Mouse (Mus musculus): ENCODE results near the gene Crebrf. TPM values are rescaled to one million over a fixed set of nuclear protein-coding genes. Genes with fewer than 3 reads are reported as not detected.

Gene Crebrf
- 23.9 TPM for polyA plus RNA-seq (2021)

- H3K27me3 ChIP-seq: no peaks in the 10 kb centered on the region
- ATAC-seq (peak; percentile 80), DNase-seq (ENCODE audit: low read depth, low spot score) (peak; percentile 75)
- CTCF ChIA-PET: no interaction called here
- in situ Hi-C loops (cut with MboI; ENCODE audit: low pct_unique_long_range_greater_than_20kb): no loop called here
- POLR2A ChIA-PET: interaction anchor here (1.0 kb wide), 2 partner anchors 38 to 210 kb away, joined by 3 read pairs; no protein-coding TSS in a partner anchor
- TF ChIP-seq CTCF (IDR thresholded peaks at IDR 0.05): no peak
Observed at GRCm38 (mm10) chr17:26715271-26715758, at the start of gene Crebrf. TSS of gene Crebrf (plus strand) at chr17:26715650.

GRCm38 (mm10) chr17:26671268-26671667 lies 44.2 kb upstream of the Crebrf start:
- ChIA-PET CTCF (no interaction called here), POLR2A (no interaction called here)
- no peaks in the 10 kb centered on the region for H3K27me3 ChIP-seq
- no peak for TF ChIP-seq CTCF (IDR thresholded peaks at IDR 0.05)
- DNase-seq (ENCODE audit: low read depth, low spot score): no peak
- ATAC-seq: no peak
- in situ Hi-C loops (cut with MboI; ENCODE audit: low pct_unique_long_range_greater_than_20kb): no loop called here

GRCm38 (mm10) chr17:26675845-26676244 lies 39.6 kb upstream of the Crebrf start:
- DNase-seq (ENCODE audit: low read depth, low spot score) (no peak), ATAC-seq (no peak)
- ChIA-PET CTCF (no interaction called here), POLR2A (no interaction called here)
- in situ Hi-C loops (cut with MboI; ENCODE audit: low pct_unique_long_range_greater_than_20kb): no loop called here
- TF ChIP-seq CTCF (IDR thresholded peaks at IDR 0.05): no peak
- H3K27me3 ChIP-seq: no peaks in the 10 kb centered on the region

- no peaks in the 10 kb centered on the region for H3K27me3 ChIP-seq
- peak; percentile 46 for DNase-seq (ENCODE audit: low read depth, low spot score)
- ChIA-PET CTCF (no interaction called here), POLR2A (no interaction called here)
- ATAC-seq: peak; percentile 72
- in situ Hi-C loops (cut with MboI; ENCODE audit: low pct_unique_long_range_greater_than_20kb): no loop called here
- no peak for TF ChIP-seq CTCF (IDR thresholded peaks at IDR 0.05)
Observed at GRCm38 (mm10) chr17:26676252-26676615, 39.2 kb upstream of the Crebrf start.

GRCm38 (mm10) chr17:26676616-26677376 lies 38.7 kb upstream of the Crebrf start:
- POLR2A ChIA-PET: interaction anchor here (1.0 to 1.4 kb wide), 3 partner anchors 14 to 38 kb away, joined by 3 read pairs; partner anchors contain the start of gene Crebrf
- TF ChIP-seq CTCF (IDR thresholded peaks at IDR 0.05): no peak

GRCm38 (mm10) chr17:26677711-26678637 lies 37.5 kb upstream of the Crebrf start:
- TF ChIP-seq CTCF (IDR thresholded peaks at IDR 0.05): no peak
- CTCF ChIA-PET: interaction anchor here (1.7 kb wide), 1 partner anchor 169 kb away, joined by 3 read pairs; no protein-coding TSS in a partner anchor
- no peaks in the 10 kb centered on the region for H3K27me3 ChIP-seq
- no peak for ATAC-seq
- DNase-seq (ENCODE audit: low read depth, low spot score): no peak
- POLR2A ChIA-PET: interaction anchor here (0.7 to 1.4 kb wide), 6 partner anchors 13 to 113 kb away, joined by 3 to 4 read pairs (median 3); partner anchors contain the start of gene Crebrf
- in situ Hi-C loops (cut with MboI; ENCODE audit: low pct_unique_long_range_greater_than_20kb): no loop called here

More at GRCm38 (mm10) chr17:26676616-26677376, 38.7 kb upstream of the Crebrf start:
- in situ Hi-C loops (cut with MboI; ENCODE audit: low pct_unique_long_range_greater_than_20kb): no loop called here
- CTCF ChIA-PET: interaction anchor here (1.7 kb wide), 1 partner anchor 168 kb away, joined by 3 read pairs; no protein-coding TSS in a partner anchor
- DNase-seq (ENCODE audit: low read depth, low spot score) (no peak), ATAC-seq (peak; percentile 78)
- no peaks in the 10 kb centered on the region for H3K27me3 ChIP-seq

- TF ChIP-seq CTCF (IDR thresholded peaks at IDR 0.05): no peak
- H3K27me3 ChIP-seq: no peaks in the 10 kb centered on the region
- ATAC-seq (no peak), DNase-seq (ENCODE audit: low read depth, low spot score) (no peak)
- POLR2A ChIA-PET: interaction anchor here (1.0 kb wide), 1 partner anchor 10 kb away, joined by 3 read pairs; no protein-coding TSS in a partner anchor
- in situ Hi-C loops (cut with MboI; ENCODE audit: low pct_unique_long_range_greater_than_20kb): no loop called here
- CTCF ChIA-PET: interaction anchor here (0.9 to 1.1 kb wide), 2 partner anchors 10 to 11 kb away, joined by 3 read pairs; no protein-coding TSS in a partner anchor
Observed at GRCm38 (mm10) chr17:26681276-26681675, 34.2 kb upstream of the Crebrf start.

- no peak for TF ChIP-seq CTCF (IDR thresholded peaks at IDR 0.05)
- in situ Hi-C loops (cut with MboI; ENCODE audit: low pct_unique_long_range_greater_than_20kb): no loop called here
- DNase-seq (ENCODE audit: low read depth, low spot score): no peak
- ATAC-seq: no peak
- CTCF ChIA-PET: interaction anchor here (1.2 kb wide), 1 partner anchor 14 kb away, joined by 3 read pairs; no protein-coding TSS in a partner anchor
- POLR2A ChIA-PET: no interaction called here
- H3K27me3 ChIP-seq: no peaks in the 10 kb centered on the region
Observed at GRCm38 (mm10) chr17:26686334-26687000, 29.0 kb upstream of the Crebrf start.

- ChIA-PET CTCF (interaction anchor here (1.3 to 1.6 kb wide), 2 partner anchors 9 to 11 kb away, joined by 5 to 6 read pairs; no protein-coding TSS in a partner anchor), POLR2A (no interaction called here)
- TF ChIP-seq CTCF (IDR thresholded peaks at IDR 0.05): no peak
- no peaks in the 10 kb centered on the region for H3K27me3 ChIP-seq
- in situ Hi-C loops (cut with MboI; ENCODE audit: low pct_unique_long_range_greater_than_20kb): no loop called here
- no peak for ATAC-seq
- no peak for DNase-seq (ENCODE audit: low read depth, low spot score)
Observed at GRCm38 (mm10) chr17:26688795-26689735, 26.4 kb upstream of the Crebrf start.
